In the genomic region with DNA sequence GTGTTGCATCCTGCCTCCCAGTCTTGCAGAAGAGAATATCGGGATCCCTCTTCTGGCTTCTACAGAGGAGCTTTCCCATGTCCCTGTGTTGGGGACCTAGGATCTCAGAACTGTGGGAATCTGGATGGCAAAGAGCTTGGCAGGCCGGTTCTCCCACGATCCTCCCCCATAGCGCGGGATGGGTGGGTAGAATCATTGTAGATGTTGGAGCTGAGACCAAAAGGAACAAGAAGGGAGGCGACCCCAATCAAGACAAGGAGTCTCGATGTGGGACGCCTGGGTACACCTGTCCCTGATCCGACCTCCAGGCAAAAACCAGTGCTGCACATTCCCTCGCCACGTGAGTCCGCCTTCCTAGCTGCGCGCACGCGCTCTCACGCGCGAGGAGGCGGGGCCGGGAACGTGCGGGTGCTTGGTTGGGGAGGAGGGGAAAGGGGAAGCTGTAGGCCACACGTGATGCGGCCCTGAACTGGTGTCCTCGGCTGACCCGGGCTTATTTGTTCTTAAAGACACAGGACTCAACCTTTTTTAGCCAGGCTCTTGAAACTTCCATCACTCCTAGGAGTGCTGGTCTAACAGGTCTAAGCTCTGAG, we compare ENCODE assay signal across 8 mouse cellular contexts. TPM values are rescaled to one million over a fixed set of nuclear protein-coding genes. Genes with fewer than 3 reads are reported as not detected.
DNase-seq lines count a peak whose midpoint lies in the region; ATAC-seq and TF ChIP-seq lines count a peak whose summit lies in the region.

No protein-coding gene starts in this region.

- intact Hi-C loops in heart, postnatal 25 days (cut with DNase I), result no loop called here

- H3K9ac ChIP-seq in forebrain, embryonic 13.5 days, result peak overlapping the region; percentile 57
- H3K9ac ChIP-seq in neural tube, embryonic 15.5 days (replicated peaks), result peak overlapping the region; percentile 67; the same call in 1 of the 2 replicates

- peak; percentile 89 for DNase-seq in c-Kit-positive CD71-negative TER-119-negative erythroid progenitor cells, embryonic 14.5 days (ENCODE audit: low read depth)
- DNase-seq in heart, postnatal 25 days (ENCODE audit: low spot score), result peak; percentile 98
- peak; percentile 92 to 96 for DNase-seq in layer of hippocampus, adult 2 months (ENCODE audit: low spot score in 2 of 2)
- DNase-seq in lung, adult 2 months, result peak; percentile 98
- DNase-seq in testis, postnatal 10 days (ENCODE audit: low spot score), result peak; percentile 98

- peak overlapping the region; percentile 75 for H3K27ac ChIP-seq in forebrain, embryonic 13.5 days
- peak overlapping the region; percentile 99 for H3K27ac ChIP-seq in layer of hippocampus, adult 2 months
- H3K27ac ChIP-seq in neural tube, embryonic 15.5 days (replicated peaks), result peak overlapping the region; percentile 77

- no peaks in the 10 kb centered on the region for H3K9me3 ChIP-seq in forebrain, embryonic 13.5 days (replicated peaks)
- no peaks in the 10 kb centered on the region for H3K9me3 ChIP-seq in neural tube, embryonic 15.5 days (replicated peaks)

- H3K4me1 ChIP-seq in forebrain, embryonic 13.5 days, result peaks cover 72% of the 10 kb centered on the region
- peaks cover 14% of the 10 kb centered on the region for H3K4me1 ChIP-seq in lung, adult 2 months (ENCODE audit: control insufficient read depth, insufficient read depth, low read length)
- peaks cover 78% of the 10 kb centered on the region for H3K4me1 ChIP-seq in neural tube, embryonic 15.5 days

- H3K27me3 ChIP-seq in forebrain, embryonic 13.5 days, result no peaks in the 10 kb centered on the region
- H3K27me3 ChIP-seq in neural tube, embryonic 15.5 days (replicated peaks), result no peaks in the 10 kb centered on the region

- peaks cover 29% of the 10 kb centered on the region for H3K36me3 ChIP-seq in forebrain, embryonic 13.5 days (ENCODE audit: poor library complexity, severe bottlenecking)
- H3K36me3 ChIP-seq in neural tube, embryonic 15.5 days, result peaks cover 28% of the 10 kb centered on the region

- peak; percentile 24 for ATAC-seq in CD4-positive, CD25-positive, alpha-beta regulatory T cell, adult 4 months
- no peak for ATAC-seq in forebrain, embryonic 13.5 days
- ATAC-seq in neural tube, embryonic 15.5 days (ENCODE audit: low FRiP score), result no peak

- under 1% methylated on average over 27 of the region's 27 CpGs for WGBS in forebrain, embryonic 13.5 days
- WGBS in lung, adult 2 months, result under 1% methylated on average over 27 of the region's 27 CpGs
- under 1% methylated on average over 27 of the region's 27 CpGs for WGBS in neural tube, embryonic 15.5 days

- H3K4me3 ChIP-seq in forebrain, embryonic 13.5 days, result peak overlapping the region; percentile 57
- peak overlapping the region; percentile 72 for H3K4me3 ChIP-seq in layer of hippocampus, adult 2 months
- H3K4me3 ChIP-seq in lung, adult 2 months (replicated peaks; ENCODE audit: extremely low read depth, low read depth, low read length), result peak overlapping the region; percentile 73
- peak overlapping the region; percentile 52 for H3K4me3 ChIP-seq in neural tube, embryonic 15.5 days (replicated peaks)

- TF ChIP-seq CTCF in layer of hippocampus, adult 2 months (conservative IDR thresholded peaks at IDR 0.05), result no peak
- TF ChIP-seq CTCF in lung, adult 2 months (IDR thresholded peaks at IDR 0.05; ENCODE audit: insufficient read depth, low read length), result no peak

- peak overlapping the region; percentile 99 for H3K4me2 ChIP-seq in forebrain, embryonic 13.5 days
- H3K4me2 ChIP-seq in neural tube, embryonic 15.5 days, result peak overlapping the region; percentile 91

- peak; percentile 94; the same call in 1 of the 2 replicates for TF ChIP-seq POLR2A in lung, adult 2 months (IDR thresholded peaks at IDR 0.05; ENCODE audit: borderline replicate concordance, extremely low read depth, low read depth, low read length)

RNA-seq across cellular contexts. Expression of gene Dbp, which starts 2.6 kb away (rescaled TPM):
- 1 to 10 TPM; 7.4 to 8.8 TPM for polyA plus RNA-seq in CD4-positive, CD25-positive, alpha-beta regulatory T cell, adult 4 months (2017; shearing (Covaris generic))
- polyA plus RNA-seq in forebrain, embryonic 13.5 days (2015; fragmentation: Nextera tagmentation; extraction: Ambion mirVana), result 2.5 and 3.0 TPM in 2 replicates
- total RNA-seq in heart, postnatal 25 days (2021), result 100 to 1,000 TPM in 1 of 2 experiments, 10 to 100 TPM in 1; 13.6 to 153 TPM
- total RNA-seq in layer of hippocampus, adult 2 months (2021), result 10 to 100 TPM; 69.2 to 72.8 TPM
- 43.1 and 133 TPM in 2 replicates for polyA plus RNA-seq in lung, adult 2 months (2012; rRNA removed)
- polyA plus RNA-seq in neural tube, embryonic 15.5 days (2015; fragmentation: Nextera tagmentation; extraction: Ambion mirVana), result 3.3 and 3.9 TPM in 2 replicates

RNA-seq across cellular contexts. Expression of gene Rpl18, which starts 7.8 kb away (rescaled TPM):
- 1,000 to 10,000 TPM; 2,369 to 2,427 TPM for polyA plus RNA-seq in CD4-positive, CD25-positive, alpha-beta regulatory T cell, adult 4 months (2017; shearing (Covaris generic))
- polyA plus RNA-seq in forebrain, embryonic 13.5 days (2015; fragmentation: Nextera tagmentation; extraction: Ambion mirVana), result 808 and 823 TPM in 2 replicates
- total RNA-seq in heart, postnatal 25 days (2021), result 100 to 1,000 TPM; 507 to 553 TPM
- total RNA-seq in layer of hippocampus, adult 2 months (2021), result 100 to 1,000 TPM; 342 to 353 TPM
- 1,119 and 1,194 TPM in 2 replicates for polyA plus RNA-seq in lung, adult 2 months (2012; rRNA removed)
- 573 and 682 TPM in 2 replicates for polyA plus RNA-seq in neural tube, embryonic 15.5 days (2015; fragmentation: Nextera tagmentation; extraction: Ambion mirVana)

RNA-seq across cellular contexts. Expression of gene Car11, which starts 7.8 kb away (rescaled TPM):
- polyA plus RNA-seq in CD4-positive, CD25-positive, alpha-beta regulatory T cell, adult 4 months (2017; shearing (Covaris generic)), result 1 to 10 TPM; 1.2 to 1.3 TPM
- polyA plus RNA-seq in forebrain, embryonic 13.5 days (2015; fragmentation: Nextera tagmentation; extraction: Ambion mirVana), result 14.9 and 19.8 TPM in 2 replicates
- total RNA-seq in heart, postnatal 25 days (2021), result 1 to 10 TPM; 2.5 to 3.8 TPM
- total RNA-seq in layer of hippocampus, adult 2 months (2021), result 100 to 1,000 TPM; 184 to 211 TPM
- 5.1 and 6.2 TPM in 2 replicates for polyA plus RNA-seq in lung, adult 2 months (2012; rRNA removed)
- 57.0 and 71.4 TPM in 2 replicates for polyA plus RNA-seq in neural tube, embryonic 15.5 days (2015; fragmentation: Nextera tagmentation; extraction: Ambion mirVana)

RNA-seq across cellular contexts. Expression of gene Sphk2, which starts 10.3 kb away (rescaled TPM):
- polyA plus RNA-seq in CD4-positive, CD25-positive, alpha-beta regulatory T cell, adult 4 months (2017; shearing (Covaris generic)), result 10 to 100 TPM; 15.2 to 21.1 TPM
- polyA plus RNA-seq in forebrain, embryonic 13.5 days (2015; fragmentation: Nextera tagmentation; extraction: Ambion mirVana), result 25.3 and 29.7 TPM in 2 replicates
- 10 to 100 TPM; 15.8 to 16.7 TPM for total RNA-seq in heart, postnatal 25 days (2021)
- 10 to 100 TPM; 32.3 to 35.8 TPM for total RNA-seq in layer of hippocampus, adult 2 months (2021)
- polyA plus RNA-seq in lung, adult 2 months (2012; rRNA removed), result 59.7 and 62.4 TPM in 2 replicates
- polyA plus RNA-seq in neural tube, embryonic 15.5 days (2015; fragmentation: Nextera tagmentation; extraction: Ambion mirVana), result 23.0 and 25.7 TPM in 2 replicates

RNA-seq across cellular contexts. Expression of gene Sec1, which starts 13.3 kb away (rescaled TPM):
- polyA plus RNA-seq in CD4-positive, CD25-positive, alpha-beta regulatory T cell, adult 4 months (2017; shearing (Covaris generic)), result under 1 TPM in 1 of 2 experiments, not detected in 1; 0.30 TPM
- polyA plus RNA-seq in forebrain, embryonic 13.5 days (2015; fragmentation: Nextera tagmentation; extraction: Ambion mirVana), result 0.16 and 0.17 TPM in 2 replicates
- total RNA-seq in heart, postnatal 25 days (2021), result under 1 TPM in 1 of 2 experiments, not detected in 1; 0.16 TPM
- 1 to 10 TPM; 2.2 to 2.3 TPM for total RNA-seq in layer of hippocampus, adult 2 months (2021)
- 3.7 and 4.5 TPM in 2 replicates for polyA plus RNA-seq in lung, adult 2 months (2012; rRNA removed)
- 0.47 and 0.77 TPM in 2 replicates for polyA plus RNA-seq in neural tube, embryonic 15.5 days (2015; fragmentation: Nextera tagmentation; extraction: Ambion mirVana)
